Mouse (Mus musculus): ENCODE measurements around the gene Gm1673. TPM values are rescaled to one million over a fixed set of nuclear protein-coding genes. Genes with fewer than 3 reads are reported as not detected.
"Not testable (repeated sequence)": the region's sequence is repeated elsewhere in the genome, so short reads cannot be mapped to it uniquely, and the experiment has no call there.

Gene Gm1673
- polyA plus RNA-seq (2015; fragmentation: Nextera tagmentation; extraction: Ambion mirVana) = 555 and 649 TPM in 2 replicates

DNA sequence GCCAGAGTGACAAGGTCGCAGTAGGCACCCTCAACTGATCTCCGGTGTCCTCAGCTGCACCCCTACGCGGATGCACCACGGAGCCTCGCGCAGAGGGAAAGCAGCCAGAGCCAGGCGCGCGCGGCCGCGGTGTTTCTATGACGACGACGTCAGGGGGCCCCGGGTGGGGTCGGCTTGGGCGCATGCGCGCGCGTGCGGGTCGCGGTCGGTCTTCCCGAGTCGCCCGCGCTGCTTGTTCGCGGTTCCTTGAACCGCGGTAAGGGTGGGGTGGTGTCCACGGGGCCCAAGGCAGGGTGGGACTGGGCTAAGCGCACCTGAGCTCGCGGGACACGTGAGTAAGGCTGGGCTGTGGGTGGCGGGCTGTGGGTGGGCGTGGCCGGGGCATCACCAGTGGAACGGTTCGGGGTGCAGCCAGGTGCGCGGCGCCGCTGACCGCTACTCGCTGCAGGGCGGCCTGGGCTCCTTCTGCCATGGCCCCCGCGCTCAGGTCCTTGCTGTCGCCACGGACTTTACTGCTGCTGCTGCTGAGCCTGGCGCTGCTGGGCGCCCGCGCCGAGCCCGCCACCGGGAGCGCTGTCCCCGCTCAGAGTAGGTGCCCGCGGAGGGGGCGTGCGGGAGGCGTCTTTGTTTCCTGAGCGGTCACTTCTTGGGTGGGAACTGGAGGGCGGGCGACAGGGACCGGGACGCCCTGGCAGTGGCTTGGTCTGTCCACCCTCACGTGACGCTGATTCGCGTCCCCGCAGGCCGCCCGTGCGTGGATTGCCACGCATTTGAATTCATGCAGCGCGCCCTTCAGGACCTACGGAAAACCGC lies at the start of gene Gm1673:
Gm1673 (plus strand) TSS at position 125 of the 813 bp plus-strand sequence.
- Histone ChIP-seq H3K4me3 (ENCODE audit: low read length) (peak within 1 kb of the TSS; percentile 92), H3K36me3 (ENCODE audit: control insufficient read depth, insufficient read depth, low read length) (peaks cover 2% of the 10 kb centered on the region; the same call in 1 of the 2 replicates), H3K4me2 (ENCODE audit: low read length) (peak within 1 kb of the TSS; percentile 88), H3K4me1 (ENCODE audit: control insufficient read depth, insufficient read depth, low read depth, low read length) (peaks cover 27% of the 10 kb centered on the region), H3K27me3 (replicated peaks; ENCODE audit: control insufficient read depth, insufficient read depth, low read length) (no peaks in the 10 kb centered on the region), H3K27ac (ENCODE audit: low read depth, low read length) (peak within 1 kb of the TSS; percentile 93), H3K9ac (ENCODE audit: low read depth, low read length) (peak within 1 kb of the TSS; percentile 97), H3K9me3 (ENCODE audit: control insufficient read depth, low read length) (no peaks in the 10 kb centered on the region)
- under 1% methylated on average over 80 of the region's 88 CpGs for WGBS
- peak; percentile 91 for ATAC-seq

DNA sequence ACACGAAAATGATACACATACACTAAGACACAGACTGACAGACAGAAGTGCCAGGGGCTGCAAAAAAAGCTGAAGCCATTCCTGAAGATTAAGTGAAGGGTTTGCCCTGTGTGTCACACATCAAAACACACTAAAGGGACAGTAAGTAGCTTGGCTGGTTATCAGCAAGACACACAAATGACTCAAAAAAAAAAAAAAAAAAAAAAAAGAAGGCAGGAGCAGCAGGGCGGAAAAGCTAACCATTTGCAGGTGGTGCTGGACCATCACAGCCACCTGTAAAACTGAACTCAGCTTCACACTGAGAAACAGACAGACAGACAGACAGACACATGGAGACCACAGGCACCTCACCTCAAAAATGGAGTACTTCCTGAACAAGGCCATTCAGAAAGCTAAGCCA lies 49.2 kb upstream of the Gm1673 start:
- Histone ChIP-seq H3K36me3 (ENCODE audit: control insufficient read depth, insufficient read depth, low read length) (peaks cover 7% of the 10 kb centered on the region), H3K4me2 (ENCODE audit: low read length) (peak overlapping the region; percentile 66), H3K27ac (ENCODE audit: low read depth, low read length) (no peak overlapping the region), H3K9ac (ENCODE audit: low read depth, low read length) (no peak overlapping the region), H3K27me3 (replicated peaks; ENCODE audit: control insufficient read depth, insufficient read depth, low read length) (no peaks in the 10 kb centered on the region), H3K4me1 (ENCODE audit: control insufficient read depth, insufficient read depth, low read depth, low read length) (peaks cover 24% of the 10 kb centered on the region), H3K9me3 (ENCODE audit: control insufficient read depth, low read length) (no peaks in the 10 kb centered on the region), H3K4me3 (ENCODE audit: low read length) (no peak overlapping the region)
- ATAC-seq = no peak
- 91% methylated on average over 2 of the region's 2 CpGs for WGBS

DNA sequence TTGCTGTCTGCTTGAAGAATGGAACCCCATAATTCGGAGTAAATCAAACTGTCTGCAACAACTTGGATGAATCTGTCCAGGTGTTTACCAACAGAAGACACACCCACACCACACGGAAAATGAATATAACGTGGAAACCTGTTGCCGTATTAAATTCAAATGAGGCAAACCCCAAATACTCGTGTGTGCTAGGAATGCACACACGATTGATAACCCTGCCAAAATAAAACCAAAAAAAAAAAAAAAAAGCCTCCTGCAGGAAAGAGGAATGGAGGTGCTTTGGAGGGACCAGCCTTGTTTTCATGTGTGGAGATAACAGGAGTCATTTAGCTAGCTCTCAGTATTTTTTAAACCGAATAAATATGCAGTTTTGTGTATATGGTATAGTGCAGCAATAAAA lies 48.4 kb upstream of the Gm1673 start:
- H3K27ac ChIP-seq (ENCODE audit: low read depth, low read length) = no peak overlapping the region
- no peaks in the 10 kb centered on the region for H3K27me3 ChIP-seq (replicated peaks; ENCODE audit: control insufficient read depth, insufficient read depth, low read length)
- H3K9me3 ChIP-seq (ENCODE audit: control insufficient read depth, low read length) = no peaks in the 10 kb centered on the region
- ATAC-seq = no peak
- H3K4me1 ChIP-seq (ENCODE audit: control insufficient read depth, insufficient read depth, low read depth, low read length) = peaks cover 24% of the 10 kb centered on the region
- no peak overlapping the region for H3K9ac ChIP-seq (ENCODE audit: low read depth, low read length)
- H3K4me3 ChIP-seq (ENCODE audit: low read length) = peak overlapping the region; percentile 97
- H3K4me2 ChIP-seq (ENCODE audit: low read length) = peak overlapping the region; percentile 66
- 82% methylated on average over 7 of the region's 7 CpGs for WGBS
- H3K36me3 ChIP-seq (ENCODE audit: control insufficient read depth, insufficient read depth, low read length) = peaks cover 4% of the 10 kb centered on the region

DNA sequence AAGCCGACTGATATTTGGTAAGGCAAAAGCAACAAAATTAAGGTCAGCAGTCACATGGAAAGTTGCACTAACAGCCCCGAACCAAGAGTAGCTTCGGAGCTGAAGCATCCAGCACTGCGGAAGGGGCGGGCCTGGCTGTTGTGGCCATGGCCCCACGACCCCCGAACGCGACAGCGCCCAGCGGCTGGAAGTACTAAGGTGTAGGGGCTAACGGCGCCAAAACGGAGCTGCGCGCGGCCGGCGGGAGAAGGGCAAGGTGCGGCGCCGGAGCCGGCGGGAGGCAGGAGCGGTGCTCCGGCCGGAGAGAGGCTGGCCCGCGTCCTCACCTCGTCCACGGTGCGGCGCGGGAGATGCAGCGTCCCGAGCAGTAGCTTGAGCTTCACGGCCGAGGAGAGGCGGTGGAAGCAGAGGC lies 47.5 kb upstream of the Gm1673 start:
- Histone ChIP-seq H3K4me3 (ENCODE audit: low read length) (peak overlapping the region; percentile 97), H3K27me3 (replicated peaks; ENCODE audit: control insufficient read depth, insufficient read depth, low read length) (no peaks in the 10 kb centered on the region), H3K4me2 (ENCODE audit: low read length) (peak overlapping the region; percentile 66), H3K27ac (ENCODE audit: low read depth, low read length) (peak overlapping the region; percentile 91), H3K36me3 (ENCODE audit: control insufficient read depth, insufficient read depth, low read length) (no peaks in the 10 kb centered on the region; the same call in none of the 2 replicates), H3K9ac (ENCODE audit: low read depth, low read length) (peak overlapping the region; percentile 92), H3K4me1 (ENCODE audit: control insufficient read depth, insufficient read depth, low read depth, low read length) (peaks cover 24% of the 10 kb centered on the region), H3K9me3 (ENCODE audit: control insufficient read depth, low read length) (no peaks in the 10 kb centered on the region)
- under 1% methylated on average over 39 of the region's 39 CpGs for WGBS
- ATAC-seq = no peak; the same call in 1 of the 2 replicates

DNA sequence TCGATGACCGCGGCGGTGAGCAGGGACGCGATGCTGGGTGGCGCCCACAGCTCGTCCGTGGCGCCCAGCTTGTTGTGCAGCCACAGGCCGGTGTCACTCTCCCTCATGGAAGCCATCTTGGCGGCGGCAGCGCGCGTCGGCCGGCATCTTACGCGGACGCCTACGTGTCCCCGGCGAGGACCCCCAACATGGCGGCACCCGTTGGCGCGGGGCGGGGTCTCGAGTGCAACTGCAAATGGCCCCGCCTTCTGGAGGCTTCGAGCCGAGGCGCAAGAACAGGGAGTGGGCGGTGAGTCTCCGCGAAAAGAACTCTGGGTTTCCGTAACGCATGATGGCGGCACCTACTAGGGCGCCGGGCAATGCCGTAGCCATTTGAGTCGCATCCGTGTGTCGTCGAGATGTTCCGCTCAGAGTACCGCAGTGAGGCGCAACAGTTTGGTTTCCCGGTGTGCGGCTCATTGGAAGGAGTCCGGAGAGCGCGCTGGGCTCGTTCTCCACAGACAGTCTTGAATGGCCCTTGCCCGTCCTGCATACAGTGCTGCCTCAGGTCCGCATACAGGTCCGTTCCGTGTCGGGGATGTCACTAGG lies 47.0 kb upstream of the Gm1673 start, which contains the start of gene Nelfa:
Nelfa (minus strand) TSS at position 294 of the 588 bp plus-strand sequence.
- peak; percentile 99 for ATAC-seq
- Histone ChIP-seq H3K36me3 (ENCODE audit: control insufficient read depth, insufficient read depth, low read length) (no peaks in the 10 kb centered on the region; the same call in none of the 2 replicates), H3K4me2 (ENCODE audit: low read length) (peak within 1 kb of the TSS; percentile 73), H3K4me1 (ENCODE audit: control insufficient read depth, insufficient read depth, low read depth, low read length) (peaks cover 24% of the 10 kb centered on the region), H3K9ac (ENCODE audit: low read depth, low read length) (peak within 1 kb of the TSS; percentile 92), H3K4me3 (ENCODE audit: low read length) (peak within 1 kb of the TSS; percentile 97), H3K27me3 (replicated peaks; ENCODE audit: control insufficient read depth, insufficient read depth, low read length) (no peaks in the 10 kb centered on the region), H3K9me3 (ENCODE audit: control insufficient read depth, low read length) (0 out of 2 replicates have a peak, but pooled peaks cover 3% of the 10 kb centered on the region), H3K27ac (ENCODE audit: low read depth, low read length) (peak within 1 kb of the TSS; percentile 91)
- WGBS = under 1% methylated on average over 57 of the region's 61 CpGs

DNA sequence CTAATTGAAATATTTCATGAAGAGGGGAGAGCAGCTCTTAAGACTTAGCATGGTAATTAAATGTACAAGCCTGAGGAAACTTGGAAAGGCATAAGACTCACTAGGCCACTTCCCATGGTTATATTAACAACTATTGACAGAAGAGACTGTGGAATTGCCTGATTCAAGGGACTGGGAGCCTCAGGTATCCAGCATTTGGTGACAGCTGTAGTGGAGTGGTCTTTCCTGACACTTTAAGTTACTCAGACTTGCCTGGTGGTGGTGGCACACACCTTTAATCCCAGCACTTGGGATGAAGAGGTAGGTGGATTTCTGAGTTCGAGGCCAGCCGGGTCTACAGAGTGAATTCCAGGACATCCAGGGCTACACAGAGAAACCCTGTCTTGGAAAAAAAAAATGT lies 46.0 kb upstream of the Gm1673 start:
- 93% methylated on average over 2 of the region's 2 CpGs for WGBS
- Histone ChIP-seq H3K27ac (ENCODE audit: low read depth, low read length) (no peak overlapping the region), H3K4me1 (ENCODE audit: control insufficient read depth, insufficient read depth, low read depth, low read length) (peaks cover 24% of the 10 kb centered on the region), H3K27me3 (replicated peaks; ENCODE audit: control insufficient read depth, insufficient read depth, low read length) (no peaks in the 10 kb centered on the region), H3K4me2 (ENCODE audit: low read length) (peak overlapping the region; percentile 73), H3K9ac (ENCODE audit: low read depth, low read length) (no peak overlapping the region), H3K9me3 (ENCODE audit: control insufficient read depth, low read length) (peaks cover 4% of the 10 kb centered on the region; the same call in 1 of the 2 replicates), H3K36me3 (ENCODE audit: control insufficient read depth, insufficient read depth, low read length) (no peaks in the 10 kb centered on the region; the same call in 1 of the 2 replicates), H3K4me3 (ENCODE audit: low read length) (no peak overlapping the region)
- no peak for ATAC-seq

DNA sequence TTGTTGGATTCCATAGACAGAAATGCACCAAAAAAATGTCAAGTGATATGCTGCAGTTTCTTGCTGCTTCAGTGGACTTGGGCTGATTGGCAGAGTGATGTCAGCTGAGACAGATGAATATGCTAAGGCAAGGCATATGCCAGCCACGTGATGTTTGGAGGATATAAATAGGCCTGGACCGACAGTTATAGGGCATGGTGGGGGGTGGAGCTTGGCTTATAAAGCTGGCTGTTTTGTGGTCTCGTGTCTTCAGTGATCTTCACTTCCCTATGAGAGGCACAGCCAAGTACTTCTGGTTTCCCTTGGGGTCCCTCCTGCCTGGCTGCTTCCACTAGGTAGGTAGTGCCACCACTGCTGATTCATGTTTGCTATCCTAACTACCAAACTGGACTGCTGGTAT lies 44.8 kb upstream of the Gm1673 start:
- Histone ChIP-seq H3K27me3 (replicated peaks; ENCODE audit: control insufficient read depth, insufficient read depth, low read length) (no peaks in the 10 kb centered on the region), H3K4me2 (ENCODE audit: low read length) (no peak overlapping the region), H3K9me3 (ENCODE audit: control insufficient read depth, low read length) (peaks cover 5% of the 10 kb centered on the region; the same call in 1 of the 2 replicates), H3K9ac (ENCODE audit: low read depth, low read length) (no peak overlapping the region), H3K27ac (ENCODE audit: low read depth, low read length) (no peak overlapping the region), H3K4me1 (ENCODE audit: control insufficient read depth, insufficient read depth, low read depth, low read length) (peaks cover 24% of the 10 kb centered on the region), H3K36me3 (ENCODE audit: control insufficient read depth, insufficient read depth, low read length) (no peaks in the 10 kb centered on the region; the same call in 1 of the 2 replicates), H3K4me3 (ENCODE audit: low read length) (no peak overlapping the region)
- 96% methylated on average over 3 of the region's 3 CpGs for WGBS
- ATAC-seq = no peak

DNA sequence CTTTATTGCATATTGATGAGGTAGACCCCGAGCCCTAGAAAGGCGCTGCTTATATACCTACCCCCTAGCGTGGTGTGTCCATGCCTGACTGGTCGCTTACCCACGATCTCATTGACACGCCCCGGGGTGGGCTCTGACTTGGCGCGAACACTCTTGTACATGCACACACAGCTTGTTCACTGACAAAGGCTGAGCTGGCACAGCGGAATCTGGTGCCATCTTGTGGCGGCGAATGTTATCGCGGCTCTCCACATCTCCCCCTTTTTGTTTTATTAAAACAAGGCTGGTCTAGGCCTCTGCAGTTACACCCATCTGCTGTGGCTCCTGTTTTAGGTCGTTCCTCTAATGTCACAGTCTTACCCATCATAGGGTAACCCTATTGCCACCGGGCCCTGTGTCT lies 36.2 kb upstream of the Gm1673 start:
- H3K9ac ChIP-seq (ENCODE audit: low read depth, low read length); H3K27me3 ChIP-seq (replicated peaks; ENCODE audit: control insufficient read depth, insufficient read depth, low read length); H3K27ac ChIP-seq (ENCODE audit: low read depth, low read length); H3K36me3 ChIP-seq (ENCODE audit: control insufficient read depth, insufficient read depth, low read length); ATAC-seq; H3K4me3 ChIP-seq (ENCODE audit: low read length); H3K4me2 ChIP-seq (ENCODE audit: low read length); H3K4me1 ChIP-seq (ENCODE audit: control insufficient read depth, insufficient read depth, low read depth, low read length): not testable (repeated sequence)
- 86% methylated on average over 16 of the region's 16 CpGs for WGBS
- H3K9me3 ChIP-seq (ENCODE audit: control insufficient read depth, low read length) = peaks cover 10% of the 10 kb centered on the region

DNA sequence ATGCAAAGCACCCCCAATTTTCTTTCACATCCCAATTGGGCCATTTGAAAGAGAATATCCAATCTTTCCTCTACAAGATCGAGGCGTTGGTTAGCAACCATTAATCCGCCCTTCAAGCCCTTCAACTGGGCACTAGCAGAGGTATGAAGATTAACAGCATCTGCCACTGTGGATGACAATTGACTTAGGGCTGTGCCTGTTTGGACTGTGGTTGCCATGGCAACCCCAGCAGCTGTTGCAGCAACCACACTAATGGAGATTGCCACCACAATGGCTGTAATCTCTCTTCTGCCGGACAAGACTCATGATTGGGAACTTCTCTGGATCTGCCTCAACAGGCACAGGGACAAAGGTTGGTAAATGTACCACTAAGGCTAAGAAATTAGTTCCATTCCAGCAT lies 34.9 kb upstream of the Gm1673 start:
- Histone ChIP-seq H3K36me3 (ENCODE audit: control insufficient read depth, insufficient read depth, low read length) (peaks cover 5% of the 10 kb centered on the region), H3K9me3 (ENCODE audit: control insufficient read depth, low read length) (peaks cover 8% of the 10 kb centered on the region), H3K4me2 (ENCODE audit: low read length) (no peak overlapping the region), H3K9ac (ENCODE audit: low read depth, low read length) (no peak overlapping the region), H3K27me3 (replicated peaks; ENCODE audit: control insufficient read depth, insufficient read depth, low read length) (no peaks in the 10 kb centered on the region), H3K4me3 (ENCODE audit: low read length) (no peak overlapping the region), H3K27ac (ENCODE audit: low read depth, low read length) (no peak overlapping the region), H3K4me1 (ENCODE audit: control insufficient read depth, insufficient read depth, low read depth, low read length) (no peaks in the 10 kb centered on the region)
- ATAC-seq = no peak
- 59% methylated on average over 4 of the region's 4 CpGs for WGBS

Data from hindbrain, embryonic 16.5 days (tissue).